In genomic region chr3:84266391-84266931, GRCm38 (mm10) we compare ENCODE assay signal across 29 mouse cellular contexts. TPM values are rescaled to one million over a fixed set of nuclear protein-coding genes. Genes with fewer than 3 reads are reported as not detected.
DNase-seq lines count a peak whose midpoint lies in the region; ATAC-seq and TF ChIP-seq lines count a peak whose summit lies in the region.
"Had no signal": no experiment of that assay in that cellular context is flagged by ENCODE, and none has a peak within 500 bp of the region (broad histone marks: within the 10 kb centered on the region; RNA-seq: fewer than 3 reads in every experiment).

No protein-coding gene starts in this region.

- no peak for TF ChIP-seq EP300 in liver, postnatal 0 days (IDR thresholded peaks at IDR 0.05; ENCODE audit: low read depth)

- H3K9me3 ChIP-seq in intestine, embryonic 15.5 days = no peaks in the 10 kb centered on the region
- H3K9me3 ChIP-seq in intestine, embryonic 16.5 days (ENCODE audit: control insufficient read depth, low read length) = no peaks in the 10 kb centered on the region
- H3K9me3 ChIP-seq in liver, postnatal 0 days (ENCODE audit: low read length) = no peaks in the 10 kb centered on the region
- no peaks in the 10 kb centered on the region for H3K9me3 ChIP-seq in liver, embryonic 12.5 days (replicated peaks)
- no peaks in the 10 kb centered on the region for H3K9me3 ChIP-seq in intestine, postnatal 0 days (ENCODE audit: control insufficient read depth)
- H3K9me3 ChIP-seq: embryonic facial prominence, embryonic 12.5 days; embryonic facial prominence, embryonic 15.5 days; forebrain, embryonic 12.5 days; forebrain, embryonic 15.5 days; G1E; heart, embryonic 12.5 days; heart, embryonic 15.5 days; hindbrain, embryonic 10.5 days; hindbrain, embryonic 13.5 days had no signal

- WGBS in intestine, embryonic 15.5 days = 57% methylated on average over 3 of the region's 3 CpGs
- 49% methylated on average over 3 of the region's 3 CpGs for WGBS in intestine, embryonic 16.5 days
- WGBS in liver, postnatal 0 days (ENCODE audit: insufficient replicate concordance) = 52% methylated on average over 3 of the region's 3 CpGs
- WGBS in liver, embryonic 12.5 days (ENCODE audit: insufficient replicate concordance) = 74% methylated on average over 3 of the region's 3 CpGs
- 45% methylated on average over 3 of the region's 3 CpGs for WGBS in intestine, postnatal 0 days

- H3K4me3 ChIP-seq in intestine, embryonic 15.5 days (replicated peaks) = no peak overlapping the region
- H3K4me3 ChIP-seq in intestine, embryonic 16.5 days (ENCODE audit: low read length) = no peak overlapping the region
- H3K4me3 ChIP-seq in liver, postnatal 0 days (ENCODE audit: low read depth, low read length) = no peak overlapping the region
- H3K4me3 ChIP-seq in liver, embryonic 12.5 days = no peak overlapping the region
- no peak overlapping the region for H3K4me3 ChIP-seq in intestine, postnatal 0 days (ENCODE audit: low read depth, low read length)
- H3K4me3 ChIP-seq: embryonic facial prominence, embryonic 12.5 days; embryonic facial prominence, embryonic 15.5 days; forebrain, embryonic 12.5 days; forebrain, embryonic 15.5 days; heart, embryonic 12.5 days; heart, embryonic 15.5 days; hindbrain, embryonic 10.5 days; hindbrain, embryonic 13.5 days had no signal

- no peak for ATAC-seq in intestine, embryonic 15.5 days
- no peak for ATAC-seq in intestine, embryonic 16.5 days
- no peak for ATAC-seq in liver, postnatal 0 days
- ATAC-seq in liver, embryonic 12.5 days = no peak
- ATAC-seq in intestine, postnatal 0 days = no peak
- ATAC-seq in megakaryocyte-erythroid progenitor cell, adult 5-6 weeks (replicated peaks; ENCODE audit: low FRiP score, low TSS enrichment, poor library complexity, severe bottlenecking) = no peak
- ATAC-seq: activated CD4-positive, CD25-positive, alpha-beta regulatory T cell, adult 4 months; forebrain, embryonic 15.5 days; hindbrain, embryonic 16.5 days; Patski had no signal

- no peaks in the 10 kb centered on the region for H3K36me3 ChIP-seq in intestine, embryonic 15.5 days
- H3K36me3 ChIP-seq in intestine, embryonic 16.5 days (ENCODE audit: control insufficient read depth, insufficient read depth, low read length) = no peaks in the 10 kb centered on the region
- H3K36me3 ChIP-seq in liver, postnatal 0 days (replicated peaks; ENCODE audit: insufficient read depth, low read length) = no peaks in the 10 kb centered on the region
- H3K36me3 ChIP-seq in liver, embryonic 12.5 days = no peaks in the 10 kb centered on the region
- H3K36me3 ChIP-seq in intestine, postnatal 0 days (ENCODE audit: control insufficient read depth, insufficient read depth) = no peaks in the 10 kb centered on the region
- H3K36me3 ChIP-seq: embryonic facial prominence, embryonic 12.5 days; embryonic facial prominence, embryonic 15.5 days; forebrain, embryonic 12.5 days; forebrain, embryonic 15.5 days; G1E; heart, embryonic 12.5 days; heart, embryonic 15.5 days; hindbrain, embryonic 10.5 days; hindbrain, embryonic 13.5 days had no signal

- no peak for DNase-seq in liver, postnatal 0 days
- DNase-seq in cerebellum, postnatal 4 days (ENCODE audit: low spot score in 2 of 2) = no peak
- no peak for DNase-seq in ovary, postnatal 10 days (ENCODE audit: low spot score)
- DNase-seq: adrenal gland, adult 8-10 months; adrenal gland, postnatal 25 days; cerebellum, adult 18-20 months; cerebellum, adult 9-10 months; cerebellum, postnatal 14 days; gastrocnemius, postnatal 25 days; heart, adult 18-20 months; heart, postnatal 10 days; heart, postnatal 36 days had no signal

- no peak overlapping the region for H3K9ac ChIP-seq in intestine, embryonic 15.5 days
- no peak overlapping the region for H3K9ac ChIP-seq in intestine, embryonic 16.5 days (ENCODE audit: low read depth, low read length)
- H3K9ac ChIP-seq in liver, postnatal 0 days (replicated peaks) = no peak overlapping the region
- no peak overlapping the region for H3K9ac ChIP-seq in liver, embryonic 12.5 days
- H3K9ac ChIP-seq in intestine, postnatal 0 days (ENCODE audit: low read depth, low read length) = no peak overlapping the region
- H3K9ac ChIP-seq: embryonic facial prominence, embryonic 12.5 days; embryonic facial prominence, embryonic 15.5 days; forebrain, embryonic 12.5 days; forebrain, embryonic 15.5 days; heart, embryonic 12.5 days; heart, embryonic 15.5 days; hindbrain, embryonic 13.5 days had no signal

- peaks cover 6% of the 10 kb centered on the region for H3K4me1 ChIP-seq in intestine, embryonic 15.5 days (replicated peaks)
- H3K4me1 ChIP-seq in intestine, embryonic 16.5 days (ENCODE audit: control insufficient read depth, insufficient read depth, low read length) = peaks cover 34% of the 10 kb centered on the region
- H3K4me1 ChIP-seq in liver, postnatal 0 days (ENCODE audit: insufficient read depth) = peaks cover 27% of the 10 kb centered on the region
- H3K4me1 ChIP-seq in liver, embryonic 12.5 days = peaks cover 37% of the 10 kb centered on the region
- 0 out of 2 replicates have a peak, but pooled peaks cover 7% of the 10 kb centered on the region for H3K4me1 ChIP-seq in intestine, postnatal 0 days (replicated peaks; ENCODE audit: control insufficient read depth, insufficient read depth, low read length)

- no peaks in the 10 kb centered on the region for H3K27me3 ChIP-seq in intestine, embryonic 15.5 days (replicated peaks)
- H3K27me3 ChIP-seq in intestine, embryonic 16.5 days (replicated peaks; ENCODE audit: control insufficient read depth, insufficient read depth, low read length) = no peaks in the 10 kb centered on the region
- H3K27me3 ChIP-seq in liver, postnatal 0 days (ENCODE audit: insufficient read depth, low read length) = no peaks in the 10 kb centered on the region
- H3K27me3 ChIP-seq in liver, embryonic 12.5 days (replicated peaks) = peaks cover 45% of the 10 kb centered on the region
- H3K27me3 ChIP-seq in intestine, postnatal 0 days (replicated peaks; ENCODE audit: control insufficient read depth, insufficient read depth, low read length) = no peaks in the 10 kb centered on the region
- H3K27me3 ChIP-seq: forebrain, embryonic 15.5 days; hindbrain, embryonic 13.5 days; Patski had no signal

- H3K4me2 ChIP-seq in intestine, embryonic 15.5 days (replicated peaks) = peak overlapping the region; percentile 20; the same call in 1 of the 2 replicates
- no peak overlapping the region for H3K4me2 ChIP-seq in intestine, embryonic 16.5 days (ENCODE audit: low read depth, low read length)
- H3K4me2 ChIP-seq in liver, postnatal 0 days (ENCODE audit: low read depth, low read length) = 0 out of 2 replicates have a peak overlapping the region, but pooled peaks have one; percentile 19
- no peak overlapping the region for H3K4me2 ChIP-seq in liver, embryonic 12.5 days
- no peak overlapping the region for H3K4me2 ChIP-seq in intestine, postnatal 0 days (replicated peaks; ENCODE audit: low read depth)
- H3K4me2 ChIP-seq: embryonic facial prominence, embryonic 12.5 days; embryonic facial prominence, embryonic 15.5 days; forebrain, embryonic 12.5 days; forebrain, embryonic 15.5 days; heart, embryonic 12.5 days; heart, embryonic 15.5 days; hindbrain, embryonic 13.5 days had no signal

- no peak overlapping the region for H3K27ac ChIP-seq in intestine, embryonic 15.5 days
- H3K27ac ChIP-seq in intestine, embryonic 16.5 days (ENCODE audit: low read length) = no peak overlapping the region
- H3K27ac ChIP-seq in liver, postnatal 0 days (ENCODE audit: low read depth) = peak overlapping the region; percentile 29; the same call in 1 of the 2 replicates
- no peak overlapping the region for H3K27ac ChIP-seq in liver, embryonic 12.5 days
- peak overlapping the region; percentile 21; the same call in 1 of the 2 replicates for H3K27ac ChIP-seq in intestine, postnatal 0 days (ENCODE audit: low read depth, low read length)
- H3K27ac ChIP-seq: embryonic facial prominence, embryonic 12.5 days; embryonic facial prominence, embryonic 15.5 days; forebrain, embryonic 12.5 days; forebrain, embryonic 15.5 days; heart, embryonic 15.5 days; hindbrain, embryonic 13.5 days had no signal

- TF ChIP-seq CTCF in liver, postnatal 0 days (IDR thresholded peaks at IDR 0.05; ENCODE audit: low read depth) = no peak
- no peak for TF ChIP-seq CTCF in intestine, postnatal 0 days (IDR thresholded peaks at IDR 0.05; ENCODE audit: low read depth)

RNA-seq across cellular contexts. Expression of gene Trim2, which starts 40.2 kb away (rescaled TPM):
- polyA plus RNA-seq in intestine, embryonic 15.5 days (2015; fragmentation: Nextera tagmentation; extraction: Ambion mirVana) = 50.1 and 57.2 TPM in 2 replicates
- polyA plus RNA-seq in intestine, embryonic 16.5 days (2015; fragmentation: Nextera tagmentation; extraction: Ambion mirVana) = 57.0 and 57.5 TPM in 2 replicates
- 2.7 and 2.9 TPM in 2 replicates for polyA plus RNA-seq in liver, postnatal 0 days (2015; fragmentation: Nextera tagmentation; extraction: Ambion mirVana)
- polyA plus RNA-seq in liver, embryonic 12.5 days (2016; fragmentation: Nextera tagmentation; extraction: Ambion mirVana) = 4.0 and 5.2 TPM in 2 replicates
- polyA plus RNA-seq in intestine, postnatal 0 days (2015; fragmentation: Nextera tagmentation; extraction: Ambion mirVana) = 21.2 and 22.5 TPM in 2 replicates
- total RNA-seq in megakaryocyte-erythroid progenitor cell, adult 5-6 weeks (2014; fragmentation: Nextera tagmentation) = 9.3 and 12.1 TPM in 2 replicates
- total RNA-seq in megakaryocyte-erythroid progenitor cell, adult 5-6 weeks (2017) = 4.9 and 6.1 TPM in 2 replicates
- polyA plus RNA-seq: G1E had no signal

Comparison
In these comparisons a context has a peak if more than half of its experiments do, and no peak if none do; other contexts are left out.
1. H3K27ac ChIP-seq: peak in liver, postnatal 0 days (single experiment) and intestine, postnatal 0 days (single experiment); none in intestine, embryonic 15.5 days (single experiment), intestine, embryonic 16.5 days (single experiment) and liver, embryonic 12.5 days (single experiment).
2. H3K4me2 ChIP-seq: peak in intestine, embryonic 15.5 days (single experiment) and liver, postnatal 0 days (single experiment); none in intestine, embryonic 16.5 days (single experiment), liver, embryonic 12.5 days (single experiment) and intestine, postnatal 0 days (single experiment).